Mouse (Mus musculus): ENCODE measurements around the gene Gpr107.
A peak's percentile ranks its signal among the peaks of the same experiment; 100 is the strongest.

Gpr107 gene

DNA sequence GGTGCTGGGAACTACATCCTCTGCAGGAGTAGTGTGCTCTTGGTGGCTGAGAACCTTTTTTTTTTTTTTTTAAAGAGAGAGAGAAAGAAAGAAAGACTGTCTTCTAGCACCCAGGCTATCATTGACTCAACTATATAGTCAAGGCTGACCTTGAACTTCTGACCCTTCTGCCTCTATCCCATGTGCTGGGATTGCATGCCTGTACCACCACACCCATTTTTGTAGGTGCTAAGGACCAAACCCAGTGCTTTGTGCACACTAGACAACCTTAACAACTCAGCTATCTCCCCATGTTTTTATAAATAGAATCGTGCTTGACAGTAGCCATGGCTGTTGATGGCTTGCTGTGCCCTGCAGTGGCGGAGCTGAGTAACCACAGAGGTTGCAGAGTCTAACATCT, 47.9 kb downstream of the Gpr107 start:
- no peak for DNase-seq (ENCODE audit: low spot score in 2 of 2)

DNA sequence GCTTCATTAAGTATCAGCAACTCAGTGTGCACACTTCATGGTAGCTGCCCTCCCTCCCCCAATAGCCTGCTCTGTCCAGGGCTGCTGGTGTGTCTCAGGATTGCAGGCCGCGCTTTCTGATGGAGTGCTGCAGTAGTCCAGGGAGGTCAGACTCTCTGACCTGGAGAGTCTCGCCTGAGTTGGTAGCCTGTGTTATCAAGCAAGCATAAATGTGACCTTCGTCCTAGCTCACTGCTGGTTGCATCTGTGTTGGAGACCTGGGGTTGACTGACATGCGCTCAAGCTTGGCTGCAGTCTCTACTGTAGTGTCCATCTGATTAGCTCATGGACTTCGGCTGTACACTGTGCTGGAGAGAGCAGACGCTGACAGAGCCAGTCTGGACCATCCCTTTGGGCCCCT, 49.7 kb downstream of the Gpr107 start:
- no peak for DNase-seq (ENCODE audit: low spot score in 2 of 2)

DNA sequence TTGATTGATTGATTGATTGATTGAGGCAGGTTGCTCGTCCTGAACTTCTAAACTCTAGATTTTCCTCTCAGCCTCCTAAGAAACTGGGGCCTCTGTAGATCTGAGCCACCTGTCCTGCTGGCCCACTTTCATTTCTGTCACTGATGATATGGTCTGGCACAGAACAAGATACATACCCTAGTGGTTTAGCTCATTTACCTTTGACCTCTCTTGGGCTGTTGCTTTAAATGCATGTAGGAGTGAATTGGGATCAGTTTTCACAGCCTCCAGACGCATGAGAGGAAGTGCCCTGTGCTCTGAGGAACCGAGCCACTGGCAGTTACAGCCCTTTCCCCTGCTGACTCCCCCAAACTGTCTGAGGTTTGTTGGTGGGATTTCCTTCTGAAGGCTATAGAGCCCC, 50.2 kb downstream of the Gpr107 start:
- no peak for DNase-seq (ENCODE audit: low spot score in 2 of 2)

DNA sequence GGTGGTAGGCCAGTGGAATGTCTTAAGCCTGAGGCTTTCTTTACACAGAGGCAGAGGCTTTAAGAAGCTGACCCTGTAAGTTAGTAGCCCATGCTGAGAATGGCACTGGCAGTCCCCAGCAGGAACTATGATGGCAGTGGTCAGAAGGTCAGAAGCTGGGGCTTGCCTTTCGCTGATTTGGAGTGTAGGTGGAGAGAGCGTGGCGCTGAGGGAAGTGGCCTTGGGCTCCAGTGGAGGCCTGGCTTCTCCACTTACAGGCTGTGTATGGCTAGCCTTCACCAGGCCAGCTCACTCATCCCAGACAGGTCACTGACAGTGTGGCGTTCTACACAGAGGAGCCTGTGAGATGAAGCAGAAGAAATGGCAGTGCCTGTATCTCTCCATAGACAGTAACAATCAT, 50.8 kb downstream of the Gpr107 start:
- no peak for DNase-seq (ENCODE audit: low spot score in 2 of 2)

- DNase-seq (ENCODE audit: low spot score in 2 of 2), result no peak
Measured at GRCm38 (mm10) chr2:31204677-31205076, 52.6 kb downstream of the Gpr107 start.

DNA sequence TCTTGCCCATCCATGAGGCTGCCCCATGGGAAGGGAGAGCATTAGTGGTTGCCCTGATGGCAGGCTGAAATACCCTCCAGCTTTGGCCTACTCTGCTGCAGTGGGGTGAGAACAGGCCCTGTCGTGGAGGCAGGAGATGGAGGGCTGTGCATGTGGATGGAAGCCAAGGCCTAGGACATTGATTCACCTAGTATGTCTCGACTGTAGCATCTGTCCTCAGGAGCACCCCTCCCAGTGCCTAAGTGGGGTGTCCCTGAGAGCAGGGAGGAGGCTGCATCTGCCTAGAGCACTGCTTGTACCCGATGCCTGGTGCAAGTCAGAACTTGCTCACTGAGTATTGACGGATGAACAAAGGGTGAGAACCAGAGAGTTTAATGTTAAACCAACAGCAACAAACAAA, 54.1 kb downstream of the Gpr107 start:
- DNase-seq (ENCODE audit: low spot score in 2 of 2), result no peak

GRCm38 (mm10) chr2:31206882-31207281, 54.8 kb downstream of the Gpr107 start:
- no peak for DNase-seq (ENCODE audit: low spot score in 2 of 2)

GRCm38 (mm10) chr2:31208544-31209142, 56.5 kb downstream of the Gpr107 start:
- no peak for DNase-seq (ENCODE audit: low spot score in 2 of 2)

DNA sequence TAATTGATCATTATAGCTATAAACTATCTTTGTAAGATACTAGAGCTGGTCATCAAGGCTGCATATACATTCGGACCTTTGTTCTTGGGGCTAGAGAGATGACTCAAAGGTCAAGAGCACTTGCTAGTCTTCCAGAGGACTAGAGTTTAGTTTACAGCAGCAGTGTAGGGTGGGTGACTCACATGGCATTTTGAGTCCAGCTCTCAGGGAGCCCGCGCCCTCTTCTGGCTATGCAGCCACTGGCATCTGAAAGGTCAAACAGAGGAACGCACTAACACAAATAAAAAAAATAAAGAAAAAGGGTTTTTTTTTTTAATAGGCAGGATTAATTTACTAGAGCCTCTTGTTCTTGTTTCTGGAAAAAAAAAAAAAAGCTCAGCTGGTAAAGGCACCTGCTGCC, 57.4 kb downstream of the Gpr107 start:
- no peak for DNase-seq (ENCODE audit: low spot score in 2 of 2)

- no peak for DNase-seq (ENCODE audit: low spot score in 2 of 2)
Measured at GRCm38 (mm10) chr2:31210144-31210847, 58.2 kb downstream of the Gpr107 start.

GRCm38 (mm10) chr2:31211204-31211603, 59.1 kb downstream of the Gpr107 start:
- no peak for DNase-seq (ENCODE audit: low spot score in 2 of 2)

- DNase-seq (ENCODE audit: low spot score in 2 of 2), result no peak
Measured at GRCm38 (mm10) chr2:31214211-31214796, 62.2 kb downstream of the Gpr107 start.

DNA sequence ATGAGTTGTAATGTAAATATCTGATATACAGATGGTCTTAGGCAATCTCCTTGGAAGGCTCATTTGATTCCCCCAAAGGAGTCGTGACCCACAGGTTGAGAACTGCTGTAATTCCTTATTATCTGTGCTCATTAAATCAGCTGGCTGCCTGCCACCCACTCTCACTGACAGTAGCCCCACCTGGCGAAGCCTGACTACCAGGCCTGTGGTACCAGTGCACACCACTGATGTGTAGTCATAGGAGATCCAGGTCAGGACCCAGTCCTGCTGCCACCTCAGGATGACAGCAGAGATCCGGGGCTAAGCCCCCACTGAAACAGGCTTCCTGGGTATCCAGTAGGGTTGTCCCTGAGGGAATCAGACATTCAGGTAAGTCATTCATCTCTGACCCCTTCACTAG, 66.5 kb downstream of the Gpr107 start:
- DNase-seq (ENCODE audit: low spot score in 2 of 2), result no peak

DNA sequence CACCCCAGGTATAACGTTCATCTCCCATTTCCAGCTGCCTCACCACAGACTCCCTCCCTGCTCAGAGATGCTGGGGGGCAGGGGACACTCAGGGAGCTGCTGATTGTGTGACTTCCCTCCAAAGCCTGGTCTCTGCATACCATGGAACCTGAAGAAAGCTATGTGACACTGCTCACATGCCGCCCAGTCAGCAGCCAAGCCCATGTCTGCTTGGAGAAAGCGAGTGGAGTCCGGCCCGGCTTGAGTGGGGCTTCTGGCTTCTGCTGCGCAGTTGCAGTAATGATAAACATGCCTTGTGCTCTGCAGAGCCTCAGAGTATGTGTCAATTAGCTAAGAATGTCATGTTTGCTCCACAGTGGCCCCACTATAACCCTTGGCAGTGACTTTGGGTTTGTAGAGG, 67.4 kb downstream of the Gpr107 start:
- DNase-seq (ENCODE audit: low spot score in 2 of 2), result no peak

DNA sequence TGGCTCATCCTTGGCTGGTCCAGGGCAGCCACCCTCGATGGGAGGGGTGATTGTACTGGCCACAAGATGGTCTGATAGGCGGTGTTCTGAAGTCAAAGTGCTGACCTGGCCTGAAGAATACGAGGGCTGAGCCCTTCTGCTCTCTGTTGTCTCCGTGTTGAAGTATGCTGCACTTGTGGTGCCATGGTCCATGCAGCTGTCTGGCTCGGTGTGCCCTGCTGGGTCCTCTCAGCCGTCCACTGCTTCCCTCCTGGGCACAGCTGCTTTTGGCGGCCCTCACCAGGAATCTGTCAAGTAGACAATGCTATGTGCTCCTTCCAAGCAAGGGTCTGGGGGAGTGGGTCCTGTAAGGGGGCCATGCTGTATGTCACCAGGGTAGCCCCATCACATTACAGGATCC, 68.7 kb downstream of the Gpr107 start:
- DNase-seq (ENCODE audit: low spot score in 2 of 2), result no peak

DNA sequence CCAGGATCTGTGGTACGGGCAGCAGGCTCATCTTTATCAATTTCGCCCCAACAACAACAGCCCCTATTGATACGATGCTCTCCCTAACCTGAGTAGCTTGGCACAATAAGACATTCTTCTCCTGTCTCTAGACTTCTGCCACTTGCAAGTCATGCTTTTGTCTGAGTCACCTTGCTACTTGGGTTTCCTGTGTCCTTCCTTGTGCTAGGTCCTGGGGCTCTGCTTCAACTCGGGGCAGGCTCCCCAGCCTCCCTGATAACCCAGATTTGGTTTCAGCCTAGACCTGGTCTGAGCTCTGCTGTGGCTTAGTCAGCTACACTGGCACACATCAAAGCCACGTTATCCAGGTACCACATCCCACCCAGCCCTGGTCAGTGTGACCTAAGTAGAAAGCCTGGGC, 69.5 kb downstream of the Gpr107 start:
- no peak for DNase-seq (ENCODE audit: low spot score in 2 of 2)

DNA sequence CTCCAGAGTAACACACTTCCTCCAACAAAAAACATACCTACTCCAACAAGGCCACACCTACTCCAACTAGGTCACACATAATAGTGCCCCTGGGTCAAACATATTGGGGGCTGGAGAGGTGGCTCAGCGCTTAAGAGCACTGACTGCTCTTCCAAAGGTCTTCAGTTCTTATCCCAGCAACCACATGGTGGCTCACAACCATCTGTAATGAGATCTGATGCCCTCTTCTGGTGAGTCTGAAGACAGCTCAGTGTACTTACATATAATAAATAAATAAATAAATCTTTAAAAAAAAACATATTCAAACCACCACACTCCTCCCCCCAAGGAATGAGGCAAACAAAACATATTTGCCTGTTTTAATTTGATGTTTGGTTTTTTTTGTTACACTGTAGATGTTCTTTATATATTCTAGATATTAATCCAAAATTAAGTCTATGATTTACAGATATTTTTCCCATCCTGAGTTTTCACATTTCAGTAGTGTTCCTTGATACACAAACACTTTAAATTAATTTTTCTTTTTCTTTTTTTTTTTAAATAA, 76.7 kb downstream of the Gpr107 start:
- DNase-seq (ENCODE audit: low spot score in 2 of 2), result no peak

GRCm38 (mm10) chr2:31239203-31239696, 87.1 kb downstream of the Gpr107 start:
- DNase-seq (ENCODE audit: low spot score in 2 of 2), result peak in 1 of 2 experiments; percentile 25

- no peak for DNase-seq (ENCODE audit: low spot score in 2 of 2)
Measured at GRCm38 (mm10) chr2:31239833-31240232, 87.7 kb downstream of the Gpr107 start.

- DNase-seq (ENCODE audit: low spot score in 2 of 2), result no peak
Measured at GRCm38 (mm10) chr2:31241639-31242038, 89.5 kb downstream of the Gpr107 start.

DNA sequence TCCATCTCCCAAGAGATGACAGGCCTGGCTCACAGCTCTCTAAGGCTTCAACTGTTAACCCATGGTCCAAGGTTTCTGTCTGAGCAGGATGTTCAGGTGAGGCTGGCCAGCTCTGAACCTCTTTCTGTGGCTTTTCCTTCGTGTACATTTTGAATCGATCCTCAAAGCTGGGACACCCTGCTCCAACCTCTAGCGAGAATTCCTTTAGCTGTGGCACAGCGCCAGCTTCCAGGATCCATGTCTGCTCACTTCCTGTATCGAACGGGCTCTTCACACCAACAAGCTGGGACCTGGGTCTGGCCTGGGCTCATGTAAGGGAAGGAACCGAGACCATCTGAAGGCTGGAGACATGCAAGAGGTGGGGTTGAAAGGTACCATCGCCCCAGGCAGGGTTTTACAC, 92.1 kb downstream of the Gpr107 start:
- DNase-seq (ENCODE audit: low spot score in 2 of 2), result no peak

- no peak for DNase-seq (ENCODE audit: low spot score in 2 of 2)
Measured at GRCm38 (mm10) chr2:31245051-31245450, 92.9 kb downstream of the Gpr107 start.
